Mouse (Mus musculus) adrenal gland, adult 2 months (tissue): Measurements from ENCODE around the gene Vpreb2. TPM values are rescaled to one million over a fixed set of nuclear protein-coding genes. Genes with fewer than 3 reads are reported as not detected.
"Not testable (repeated sequence)": the region's sequence is repeated elsewhere in the genome, so short reads cannot be mapped to it uniquely, and the experiment has no call there.

Experiments
- DNase-seq: peaks from one replicate; pipeline ENCODE4 v3.0.0; 2021
- polyA plus RNA-seq: library from polyadenylated mRNA; depleted of rRNA; stranded (reverse); fragments of >200 nt; gene quantifications from 2 replicates; pipeline ENCODE4 v1.2.3, GENCODE M21; 2012; rRNA removed
- total RNA-seq, 2 experiments: library from RNA; stranded (reverse); gene quantifications; 2 replicates each; pipeline ENCODE4 v1.2.3; 2021

Vpreb2 gene
- total and polyA plus RNA-seq, 3 experiments: not detected

GRCm38 (mm10) chr16:17987703-17988102, 7.5 kb downstream of the Vpreb2 start:
- DNase-seq: no peak

DNA sequence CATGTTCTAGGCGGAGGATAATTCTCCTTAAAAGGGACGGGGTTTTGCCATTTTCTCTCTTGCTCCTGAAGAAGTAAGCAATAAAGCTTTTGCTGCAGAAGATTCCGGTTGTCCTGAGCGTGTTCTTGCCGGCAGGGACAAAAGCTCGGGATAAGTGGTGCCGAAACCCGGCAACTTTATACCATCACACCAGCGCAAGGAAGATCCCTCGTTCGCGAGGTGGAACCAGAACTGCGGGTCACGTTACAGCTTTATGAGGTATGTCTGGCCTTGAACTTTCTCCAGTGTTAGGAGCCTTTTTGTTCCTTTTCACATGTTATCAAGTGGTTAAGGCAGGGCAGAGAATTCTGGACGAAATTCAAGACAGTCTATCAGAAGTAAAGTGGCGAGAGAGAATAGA, 12.1 kb downstream of the Vpreb2 start:
- not testable (repeated sequence) for DNase-seq

GRCm38 (mm10) chr16:17999668-18000067, 19.4 kb downstream of the Vpreb2 start:
- no peak for DNase-seq

GRCm38 (mm10) chr16:18004589-18004988, 24.4 kb downstream of the Vpreb2 start:
- DNase-seq: no peak

- no peak for DNase-seq
Measured at GRCm38 (mm10) chr16:18007083-18007482, 26.9 kb downstream of the Vpreb2 start.

- no peak for DNase-seq
Measured at GRCm38 (mm10) chr16:18011101-18011500, 30.9 kb downstream of the Vpreb2 start.

DNA sequence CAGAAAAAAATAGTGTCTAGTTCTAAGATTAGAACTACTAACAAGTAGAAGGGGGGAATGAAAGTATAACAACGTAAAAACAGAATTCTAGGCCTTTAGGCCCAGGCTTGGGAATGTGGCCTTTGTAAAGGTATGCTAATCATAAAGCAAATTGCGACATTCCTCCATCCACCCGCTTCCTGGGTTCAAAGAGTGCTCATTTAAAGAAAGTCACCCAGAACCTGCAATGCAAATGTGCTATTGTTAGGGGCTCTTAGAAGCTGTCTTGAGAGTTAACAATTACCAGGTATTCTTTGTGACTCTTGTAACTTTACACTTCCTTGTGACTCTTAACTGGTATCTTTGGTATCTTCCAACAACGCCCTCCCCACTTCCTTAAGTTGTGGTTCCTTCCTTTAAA, 36.3 kb downstream of the Vpreb2 start:
- not testable (repeated sequence) for DNase-seq

DNA sequence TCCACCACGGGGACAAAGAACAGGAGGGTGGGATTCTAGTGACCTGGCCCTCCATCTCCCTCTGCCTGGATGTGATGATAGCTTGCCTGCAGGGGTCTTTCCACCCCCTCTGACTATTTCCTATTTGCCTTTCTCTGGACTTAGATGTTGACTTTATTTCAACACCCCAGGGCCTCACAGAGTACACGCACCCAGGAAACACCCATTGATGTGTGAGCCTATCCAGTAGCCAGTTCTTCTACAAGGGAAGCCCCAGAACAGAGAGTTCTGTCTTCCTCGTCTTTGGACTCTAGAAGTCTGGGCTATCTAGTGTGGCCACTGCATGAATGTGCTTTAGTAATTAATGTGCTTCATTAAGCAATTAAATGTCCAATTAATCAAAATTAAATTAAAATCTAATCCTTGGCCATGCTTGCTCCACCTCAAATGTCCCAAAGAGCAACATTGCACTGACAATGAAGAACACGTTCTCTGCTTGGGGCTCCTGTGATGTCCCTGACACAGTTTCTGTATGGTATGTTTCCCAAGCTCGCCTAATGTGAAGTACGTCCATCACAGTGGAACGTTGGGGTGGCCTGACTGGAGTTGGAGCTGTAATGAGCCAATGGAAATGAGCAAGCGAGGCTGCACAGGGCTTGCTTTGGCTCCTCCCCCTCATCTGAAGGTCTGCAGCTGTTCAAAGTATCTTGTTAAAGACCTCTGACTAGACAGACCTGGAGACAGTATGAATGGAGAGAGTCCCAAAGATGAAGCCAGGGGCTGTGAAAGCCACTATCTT, 42.7 kb downstream of the Vpreb2 start:
- DNase-seq: no peak

DNA sequence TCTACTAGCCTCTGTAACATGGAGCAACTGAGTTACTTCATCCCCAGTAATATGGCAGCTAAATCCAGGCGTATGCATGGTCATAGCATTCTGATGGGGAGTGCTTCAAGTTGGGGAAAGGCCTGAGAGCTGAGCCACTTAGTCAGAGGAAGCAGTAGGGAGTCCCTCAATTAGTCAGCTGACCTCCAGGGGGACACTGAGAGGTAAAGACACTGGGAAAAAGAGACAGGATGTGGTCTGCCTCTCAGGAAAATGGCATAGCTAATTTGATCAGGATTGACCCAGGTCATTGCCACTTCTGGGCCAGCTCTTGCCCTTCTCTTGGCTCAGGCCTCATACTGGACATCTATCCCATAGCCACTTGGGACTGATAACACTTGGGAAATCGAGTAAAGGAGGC, 47.1 kb downstream of the Vpreb2 start:
- no peak for DNase-seq

Other genes with a start within 250 kb of the Vpreb2 start
- 10 to 100 TPM; 53.9 to 65.4 TPM for gene Med15, start 247.5 kb upstream of the Vpreb2 start, total RNA-seq
- gene Med15, start 247.5 kb upstream of the Vpreb2 start, polyA plus RNA-seq: 138 and 157 TPM in 2 replicates
- 10 to 100 TPM; 45.5 to 49.8 TPM for gene Klhl22, start 220.8 kb upstream of the Vpreb2 start, total RNA-seq
- gene Klhl22, start 220.8 kb upstream of the Vpreb2 start, polyA plus RNA-seq: 55.3 and 68.2 TPM in 2 replicates
- 10 to 100 TPM in 1 of 2 experiments, 1 to 10 TPM in 1; 8.4 to 15.9 TPM for gene Scarf2, start 183.1 kb upstream of the Vpreb2 start, total RNA-seq
- gene Scarf2, start 183.1 kb upstream of the Vpreb2 start, polyA plus RNA-seq: 61.7 and 75.1 TPM in 2 replicates
- gene B830017H08Rik, start 147.3 kb upstream of the Vpreb2 start, total RNA-seq: not detected
- not detected in 2 replicates for gene B830017H08Rik, start 147.3 kb upstream of the Vpreb2 start, polyA plus RNA-seq
- gene Car15, start 142.1 kb upstream of the Vpreb2 start, total RNA-seq: 1 to 10 TPM; 1.7 to 3.8 TPM
- 5.1 and 5.5 TPM in 2 replicates for gene Car15, start 142.1 kb upstream of the Vpreb2 start, polyA plus RNA-seq
- gene Gm20518, start 88.8 kb upstream of the Vpreb2 start, total RNA-seq: under 1 TPM in 1 of 2 experiments, not detected in 1; 0.09 TPM
- 0.58 and 0.67 TPM in 2 replicates for gene Gm20518, start 88.8 kb upstream of the Vpreb2 start, polyA plus RNA-seq
- not detected for gene Tssk1, start 86.2 kb upstream of the Vpreb2 start, total RNA-seq
- 0.03 TPM in 1 of 2 replicates, not detected in the other for gene Tssk1, start 86.2 kb upstream of the Vpreb2 start, polyA plus RNA-seq
- gene Dgcr2, start 81.9 kb upstream of the Vpreb2 start, total RNA-seq: 10 to 100 TPM; 62.1 to 68.1 TPM
- gene Dgcr2, start 81.9 kb upstream of the Vpreb2 start, polyA plus RNA-seq: 139 and 166 TPM in 2 replicates
- gene Tssk2, start 81.8 kb upstream of the Vpreb2 start, total RNA-seq: not detected
- not detected in 2 replicates for gene Tssk2, start 81.8 kb upstream of the Vpreb2 start, polyA plus RNA-seq
- gene Ess2, start 69.1 kb upstream of the Vpreb2 start, total RNA-seq: 10 to 100 TPM; 14.1 to 15.5 TPM
- gene Ess2, start 69.1 kb upstream of the Vpreb2 start, polyA plus RNA-seq: 19.5 and 22.6 TPM in 2 replicates
- gene Gsc2, start 65.4 kb upstream of the Vpreb2 start, total RNA-seq: not detected
- gene Gsc2, start 65.4 kb upstream of the Vpreb2 start, polyA plus RNA-seq: not detected in 2 replicates
- 100 to 1,000 TPM; 215 to 471 TPM for gene Slc25a1, start 52.2 kb upstream of the Vpreb2 start, total RNA-seq
- 601 and 791 TPM in 2 replicates for gene Slc25a1, start 52.2 kb upstream of the Vpreb2 start, polyA plus RNA-seq
- gene Dgcr6, start 72.4 kb downstream of the Vpreb2 start, total RNA-seq: 10 to 100 TPM; 71.3 to 75.7 TPM
- 127 and 132 TPM in 2 replicates for gene Dgcr6, start 72.4 kb downstream of the Vpreb2 start, polyA plus RNA-seq
- gene Prodh, start 109.8 kb downstream of the Vpreb2 start, total RNA-seq: 10 to 100 TPM; 30.2 to 46.7 TPM
- 68.7 and 99.1 TPM in 2 replicates for gene Prodh, start 109.8 kb downstream of the Vpreb2 start, polyA plus RNA-seq
- under 1 TPM; 0.14 to 0.23 TPM for gene Rtn4r, start 147.2 kb downstream of the Vpreb2 start, total RNA-seq
- gene Rtn4r, start 147.2 kb downstream of the Vpreb2 start, polyA plus RNA-seq: 0.58 and 0.90 TPM in 2 replicates
- gene Ccdc188, start 237.5 kb downstream of the Vpreb2 start, total RNA-seq: not detected
- not detected in 2 replicates for gene Ccdc188, start 237.5 kb downstream of the Vpreb2 start, polyA plus RNA-seq